8 mouse cellular contexts compared by ENCODE assay signal in the genomic region with DNA sequence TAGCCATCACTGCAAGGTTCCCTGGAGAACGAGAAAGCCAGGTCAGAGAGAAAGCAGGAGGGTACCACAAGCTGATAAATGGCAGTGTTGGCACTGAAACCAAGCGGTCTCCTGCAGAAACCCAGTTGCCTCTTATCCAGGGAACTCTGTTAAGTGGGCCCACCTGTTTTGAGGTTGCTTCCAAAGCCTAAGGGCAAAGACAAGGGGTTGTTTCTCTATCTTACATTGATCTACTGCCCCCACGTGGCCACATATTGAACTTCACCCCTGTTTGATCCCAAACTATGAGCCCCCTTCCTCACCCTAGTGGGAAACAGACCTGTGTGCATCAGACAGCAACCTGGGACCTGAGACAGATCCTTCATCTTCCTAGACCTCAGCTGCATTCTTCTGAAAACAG. TPM values are rescaled to one million over a fixed set of nuclear protein-coding genes. Genes with fewer than 3 reads are reported as not detected.
DNase-seq lines count a peak whose midpoint lies in the region; ATAC-seq and TF ChIP-seq lines count a peak whose summit lies in the region.

No protein-coding gene starts in this region.

- DNase-seq in CD4-positive, CD25-positive, alpha-beta regulatory T cell, adult 2 months (ENCODE audit: low read depth, low spot score): peak; percentile 69
- peak; percentile 84 for DNase-seq in NIH3T3 (ENCODE audit: low read depth)
- peak; percentile 82 for DNase-seq in embryo, embryonic 9.5 days (ENCODE audit: extremely low spot score)
- DNase-seq in heart, adult 9 months (ENCODE audit: low spot score in 2 of 2): peak; percentile 31 to 44
- DNase-seq in kidney, postnatal 14 days: peak; percentile 67
- DNase-seq in liver, embryonic 14.5 days (ENCODE audit: low read depth in 3 of 3, low spot score in 3 of 3): peak in 1 of 3 experiments; percentile 23
- peak; percentile 40 for DNase-seq in retina, postnatal 7 days (ENCODE audit: low read depth, low spot score)
- peak; percentile 71 for DNase-seq in urinary bladder, postnatal 14 days (ENCODE audit: low spot score)

- no peaks in the 10 kb centered on the region for H3K4me1 ChIP-seq in liver, embryonic 14.5 days (replicated peaks; ENCODE audit: control insufficient read depth in 2 of 2, insufficient read depth in 2 of 2, low read length in 1 of 2)

- no peaks in the 10 kb centered on the region for H3K27me3 ChIP-seq in liver, embryonic 14.5 days (ENCODE audit: control insufficient read depth, insufficient read depth, low read length)

- H3K4me2 ChIP-seq in liver, embryonic 14.5 days (ENCODE audit: low read depth): no peak overlapping the region

- no peak overlapping the region for H3K4me3 ChIP-seq in liver, embryonic 14.5 days (ENCODE audit: insufficient read depth in 1 of 2, low read depth in 2 of 2, low read length in 2 of 2)

- WGBS in liver, embryonic 14.5 days (ENCODE audit: insufficient replicate concordance): 25% methylated on average over 3 of the region's 3 CpGs

- H3K9ac ChIP-seq in liver, embryonic 14.5 days (replicated peaks): no peak overlapping the region

- no peak for ATAC-seq in liver, embryonic 14.5 days (ENCODE audit: insufficient read depth)

- H3K36me3 ChIP-seq in liver, embryonic 14.5 days (replicated peaks; ENCODE audit: control insufficient read depth, insufficient read depth, low read depth): no peaks in the 10 kb centered on the region

- H3K9me3 ChIP-seq in liver, embryonic 14.5 days (ENCODE audit: control insufficient read depth, low read length): no peaks in the 10 kb centered on the region

- no peak for TF ChIP-seq EP300 in liver, embryonic 14.5 days (IDR thresholded peaks at IDR 0.05; ENCODE audit: low read depth)

- TF ChIP-seq CTCF in liver, embryonic 14.5 days (IDR thresholded peaks at IDR 0.05; ENCODE audit: low read depth): peak; percentile 77

- no peak overlapping the region for H3K27ac ChIP-seq in liver, embryonic 14.5 days

RNA-seq across cellular contexts. Expression of a gene that starts 42.2 kb away (rescaled TPM):
- polyA plus RNA-seq in liver, embryonic 14.5 days (2012; rRNA removed): 3.0 and 3.1 TPM in 2 replicates
- 3.1 and 3.6 TPM in 2 replicates for polyA plus RNA-seq in liver, embryonic 14.5 days (2014; fragmentation: Nextera tagmentation; extraction: Ambion mirVana)
